Mouse (Mus musculus) heart, embryonic 15.5 days (tissue): Measurements from ENCODE around the gene Nxn. TPM values are rescaled to one million over a fixed set of nuclear protein-coding genes. Genes with fewer than 3 reads are reported as not detected.

ENCODE experiments used
- ATAC-seq: fragments of 200-750 bp; cut with Nextera tagmentation; replicated peaks from 2 replicates; pipeline ENCODE4 v1.8.0; 2017; ENCODE audit warnings: low read depth, moderate TSS enrichment; ENCODE audit not compliant: insufficient number of reproducible peaks, insufficient read depth, low FRiP score
- H3K27ac ChIP-seq: fragments of 300-500 bp; sonication (generic); 2 replicates; pipeline ENCODE4 v1.5.1; 2015; ENCODE audit warnings: mild to moderate bottlenecking, inconsistent platforms
- H3K27me3 ChIP-seq: fragments of 300-500 bp; sonication (generic); 2 replicates; pipeline ENCODE4 v1.6.1; 2015; ENCODE audit warnings: inconsistent platforms
- H3K36me3 ChIP-seq: fragments of 300-500 bp; sonication (generic); 2 replicates; pipeline ENCODE4 v1.6.1; 2015; ENCODE audit warnings: mild to moderate bottlenecking, inconsistent platforms
- H3K4me1 ChIP-seq: fragments of 300-500 bp; sonication (generic); replicated peaks from 2 replicates; pipeline ENCODE4 v1.6.1; 2015; ENCODE audit warnings: inconsistent platforms
- H3K4me2 ChIP-seq: fragments of 300-500 bp; sonication (generic); 2 replicates; pipeline ENCODE4 v1.6.1; 2015; ENCODE audit warnings: inconsistent platforms, mild to moderate bottlenecking, moderate library complexity
- H3K4me3 ChIP-seq: fragments of 300-500 bp; sonication (generic); 2 replicates; pipeline ENCODE4 v1.5.1; 2015; ENCODE audit warnings: mild to moderate bottlenecking, inconsistent platforms
- H3K9ac ChIP-seq: fragments of 300-500 bp; sonication (generic); 2 replicates; pipeline ENCODE4 v1.6.1; 2015; ENCODE audit warnings: mild to moderate bottlenecking, inconsistent platforms
- H3K9me3 ChIP-seq: fragments of 300-500 bp; sonication (generic); replicated peaks from 2 replicates; pipeline ENCODE4 v1.6.1; 2016; ENCODE audit warnings: inconsistent platforms
- WGBS: fragments of 180-500 bp; shearing (Covaris S2); methylation state at CpG from one replicate; pipeline ENCODE4 v1.1.7; 2015; ENCODE audit warnings: mixed read lengths; 5-methylcytosine and 5-hydroxymethylcytosine counted together
- polyA plus RNA-seq: library from polyadenylated mRNA; unstranded; fragments of >200 nt; fragmentation: Nextera tagmentation; extraction: Ambion mirVana; gene quantifications from 2 replicates; pipeline ENCODE4 v1.2.1, GENCODE M21; 2015

Gene Nxn
- polyA plus RNA-seq, 1 experiment from 2014 or later = 18.6 TPM

GRCm38 (mm10) chr11:76328522-76329290 is 70.2 kb downstream of the Nxn start:
- no peak overlapping the region for H3K9ac ChIP-seq
- 28% methylated on average over 2 of the region's 2 CpGs for WGBS
- no peak overlapping the region for H3K27ac ChIP-seq

GRCm38 (mm10) chr11:76328084-76328483 is 70.9 kb downstream of the Nxn start:
- Histone ChIP-seq H3K4me2 (no peak overlapping the region), H3K4me1 (peaks cover 52% of the 10 kb centered on the region), H3K9me3 (no peaks in the 10 kb centered on the region), H3K36me3 (no peaks in the 10 kb centered on the region), H3K27ac (no peak overlapping the region), H3K27me3 (no peaks in the 10 kb centered on the region), H3K4me3 (no peak overlapping the region), H3K9ac (no peak overlapping the region)
- ATAC-seq = no peak
- WGBS = 21% methylated on average over 11 of the region's 11 CpGs

More at GRCm38 (mm10) chr11:76328522-76329290, 70.2 kb downstream of the Nxn start:
- Histone ChIP-seq H3K4me3 (no peak overlapping the region), H3K4me2 (no peak overlapping the region), H3K36me3 (no peaks in the 10 kb centered on the region), H3K9me3 (no peaks in the 10 kb centered on the region), H3K4me1 (peaks cover 50% of the 10 kb centered on the region), H3K27me3 (no peaks in the 10 kb centered on the region)
- ATAC-seq = no peak; the same call in 1 of the 2 replicates

DNA sequence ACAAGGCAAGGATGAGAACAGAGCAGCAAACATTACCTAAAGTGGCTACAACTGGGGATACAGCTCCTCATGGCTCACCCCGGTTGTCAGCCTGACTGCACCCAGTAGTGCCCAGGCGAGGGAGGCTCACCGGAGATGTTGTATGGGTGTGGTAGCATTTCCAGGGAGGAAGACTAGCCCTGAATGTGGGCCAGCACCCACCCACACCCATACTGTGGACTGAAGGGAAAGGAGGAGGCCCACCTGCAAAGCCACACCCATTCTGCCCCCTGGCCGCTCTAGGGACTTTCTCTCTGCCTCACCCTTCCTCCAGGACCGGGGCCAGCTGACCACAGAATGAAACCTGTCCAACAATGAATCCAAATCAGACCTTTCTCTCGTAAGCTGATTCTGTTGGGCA is 72.3 kb downstream of the Nxn start:
- no peak for ATAC-seq
- H3K4me1 ChIP-seq = peaks cover 54% of the 10 kb centered on the region
- WGBS = 83% methylated on average over 6 of the region's 6 CpGs

GRCm38 (mm10) chr11:76326051-76326450 is 72.9 kb downstream of the Nxn start:
- Histone ChIP-seq H3K4me1 (peaks cover 55% of the 10 kb centered on the region), H3K4me3 (no peak overlapping the region), H3K27me3 (no peaks in the 10 kb centered on the region), H3K36me3 (no peaks in the 10 kb centered on the region), H3K9me3 (no peaks in the 10 kb centered on the region), H3K9ac (no peak overlapping the region), H3K4me2 (no peak overlapping the region), H3K27ac (no peak overlapping the region)
- no peak for ATAC-seq
- WGBS = 89% methylated on average over 2 of the region's 2 CpGs

More for the DNA sequence above, 72.3 kb downstream of the Nxn start:
- no peak overlapping the region for H3K4me2 ChIP-seq
- H3K9ac ChIP-seq = no peak overlapping the region
- H3K27ac ChIP-seq = no peak overlapping the region
- H3K27me3 ChIP-seq = no peaks in the 10 kb centered on the region
- H3K36me3 ChIP-seq = no peaks in the 10 kb centered on the region
- H3K9me3 ChIP-seq = no peaks in the 10 kb centered on the region
- no peak overlapping the region for H3K4me3 ChIP-seq

- H3K4me2 ChIP-seq = no peak overlapping the region
- H3K4me3 ChIP-seq = no peak overlapping the region
- no peaks in the 10 kb centered on the region for H3K27me3 ChIP-seq
- ATAC-seq = no peak
- WGBS = 59% methylated on average over 9 of the region's 9 CpGs
- H3K9ac ChIP-seq = no peak overlapping the region
- H3K36me3 ChIP-seq = no peaks in the 10 kb centered on the region
- H3K4me1 ChIP-seq = peaks cover 58% of the 10 kb centered on the region
- no peaks in the 10 kb centered on the region for H3K9me3 ChIP-seq
- no peak overlapping the region for H3K27ac ChIP-seq
These were observed 74.1 kb downstream of the Nxn start for GRCm38 (mm10) chr11:76324801-76325200.

- no peak for ATAC-seq
- H3K36me3 ChIP-seq = no peaks in the 10 kb centered on the region
- no peak overlapping the region for H3K4me3 ChIP-seq
- H3K9me3 ChIP-seq = no peaks in the 10 kb centered on the region
- H3K4me2 ChIP-seq = no peak overlapping the region
- no peak overlapping the region for H3K9ac ChIP-seq
- peaks cover 60% of the 10 kb centered on the region for H3K4me1 ChIP-seq
- WGBS = 56% methylated on average over 9 of the region's 9 CpGs
- H3K27ac ChIP-seq = no peak overlapping the region
- H3K27me3 ChIP-seq = no peaks in the 10 kb centered on the region
These were observed 74.7 kb downstream of the Nxn start for GRCm38 (mm10) chr11:76324207-76324606.

DNA sequence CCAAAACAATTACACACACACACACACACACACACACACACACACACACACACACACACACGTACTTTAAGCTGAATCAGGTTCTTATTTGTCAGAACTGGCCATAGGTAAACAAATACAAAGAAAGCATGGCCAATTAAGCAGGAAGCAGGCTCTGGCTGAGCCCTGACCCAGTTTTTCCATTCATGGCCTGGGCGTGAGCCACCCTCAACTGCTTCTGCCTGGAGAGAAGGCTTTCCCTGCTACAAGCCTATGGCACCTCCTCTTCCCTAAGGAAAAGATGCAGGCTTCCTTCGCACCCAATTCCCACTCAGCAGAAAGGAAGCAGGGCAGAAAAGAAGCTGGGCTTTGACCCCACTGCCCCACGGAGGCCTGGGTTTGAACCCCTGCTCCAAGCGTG is 76.0 kb downstream of the Nxn start:
- 76% methylated on average over 5 of the region's 5 CpGs for WGBS
- no peak overlapping the region for H3K4me3 ChIP-seq
- no peaks in the 10 kb centered on the region for H3K27me3 ChIP-seq
- no peaks in the 10 kb centered on the region for H3K36me3 ChIP-seq
- no peak overlapping the region for H3K4me2 ChIP-seq
- H3K27ac ChIP-seq = peak overlapping the region; percentile 25; the same call in 1 of the 2 replicates
- no peak for ATAC-seq
- H3K4me1 ChIP-seq = peaks cover 48% of the 10 kb centered on the region
- H3K9ac ChIP-seq = no peak overlapping the region
- no peaks in the 10 kb centered on the region for H3K9me3 ChIP-seq

- ATAC-seq = no peak
- no peak overlapping the region for H3K4me2 ChIP-seq
- H3K36me3 ChIP-seq = no peaks in the 10 kb centered on the region
- no peaks in the 10 kb centered on the region for H3K27me3 ChIP-seq
- peaks cover 42% of the 10 kb centered on the region for H3K4me1 ChIP-seq
- no peaks in the 10 kb centered on the region for H3K9me3 ChIP-seq
- peak overlapping the region; percentile 25; the same call in 1 of the 2 replicates for H3K27ac ChIP-seq
- 67% methylated on average over 1 of the region's 1 CpGs for WGBS
- no peak overlapping the region for H3K4me3 ChIP-seq
- no peak overlapping the region for H3K9ac ChIP-seq
These were observed 76.9 kb downstream of the Nxn start for GRCm38 (mm10) chr11:76322081-76322480.

DNA sequence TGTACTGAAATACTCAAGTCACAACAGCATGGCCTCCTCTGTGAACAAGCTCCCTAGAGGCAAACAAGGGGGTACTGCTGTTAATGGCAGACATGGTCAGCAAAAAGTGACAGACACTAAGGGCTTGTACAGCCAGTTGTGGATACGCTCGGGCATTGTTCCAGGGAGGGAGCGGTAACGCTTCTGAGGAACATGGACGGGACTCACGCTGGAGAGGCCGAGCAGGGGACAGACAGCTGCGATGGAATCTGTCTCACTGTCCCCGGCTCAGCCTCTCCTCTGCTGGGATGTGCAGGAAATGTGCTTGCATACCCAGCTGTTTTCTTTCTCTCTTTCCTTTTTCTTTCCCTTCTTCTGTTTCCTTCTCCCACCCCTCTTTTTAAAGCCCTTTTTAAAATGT is 78.5 kb downstream of the Nxn start:
- H3K4me1 ChIP-seq = peaks cover 36% of the 10 kb centered on the region
- H3K4me3 ChIP-seq = no peak overlapping the region
- 83% methylated on average over 9 of the region's 9 CpGs for WGBS
- H3K27me3 ChIP-seq = no peaks in the 10 kb centered on the region
- no peak overlapping the region for H3K27ac ChIP-seq
- ATAC-seq = no peak
- H3K9ac ChIP-seq = no peak overlapping the region
- H3K36me3 ChIP-seq = no peaks in the 10 kb centered on the region
- no peak overlapping the region for H3K4me2 ChIP-seq
- no peaks in the 10 kb centered on the region for H3K9me3 ChIP-seq

- H3K4me1 ChIP-seq = peaks cover 35% of the 10 kb centered on the region
- no peak overlapping the region for H3K4me3 ChIP-seq
- H3K27me3 ChIP-seq = no peaks in the 10 kb centered on the region
- WGBS = 62% methylated on average over 9 of the region's 9 CpGs
- no peaks in the 10 kb centered on the region for H3K9me3 ChIP-seq
- no peak; the same call in 1 of the 2 replicates for ATAC-seq
- no peaks in the 10 kb centered on the region for H3K36me3 ChIP-seq
- H3K9ac ChIP-seq = no peak overlapping the region
- no peak overlapping the region for H3K27ac ChIP-seq
- no peak overlapping the region for H3K4me2 ChIP-seq
These were observed 79.1 kb downstream of the Nxn start for GRCm38 (mm10) chr11:76319714-76320435.

DNA sequence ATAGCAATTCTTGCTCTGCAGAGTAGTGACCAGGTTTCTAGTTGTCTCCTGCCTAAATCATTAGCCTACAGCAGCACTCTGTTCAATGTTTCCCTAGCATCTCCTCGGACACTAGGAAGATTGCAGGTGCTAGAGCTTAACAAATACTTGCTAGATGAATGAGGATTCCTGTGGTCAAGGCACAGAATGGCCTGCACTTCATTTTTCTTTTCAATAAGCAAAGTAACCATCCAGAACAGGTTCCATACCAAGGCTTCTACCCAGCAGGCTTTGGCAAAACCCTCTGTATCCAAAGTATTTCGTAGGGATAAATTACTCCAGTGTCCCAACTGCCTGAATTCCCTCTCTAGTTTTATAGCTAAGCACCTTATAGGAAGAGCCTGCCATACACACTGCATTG is 81.0 kb downstream of the Nxn start:
- no peak overlapping the region for H3K9ac ChIP-seq
- no peak overlapping the region for H3K4me2 ChIP-seq
- no peaks in the 10 kb centered on the region for H3K36me3 ChIP-seq
- H3K4me1 ChIP-seq = peaks cover 32% of the 10 kb centered on the region
- H3K27me3 ChIP-seq = no peaks in the 10 kb centered on the region
- H3K4me3 ChIP-seq = no peak overlapping the region
- no peaks in the 10 kb centered on the region for H3K9me3 ChIP-seq
- WGBS = 73% methylated on average over 2 of the region's 2 CpGs
- H3K27ac ChIP-seq = no peak overlapping the region
- no peak for ATAC-seq
